Mouse (Mus musculus): ENCODE data around the gene Megf11. TPM values are rescaled to one million over a fixed set of nuclear protein-coding genes. Genes with fewer than 3 reads are reported as not detected.
"Not testable (repeated sequence)": the region's sequence is repeated elsewhere in the genome, so short reads cannot be mapped to it uniquely, and the experiment has no call there.

Megf11 gene
- polyA plus RNA-seq, 1 experiment from 2014 or later: 0.92 TPM

DNA sequence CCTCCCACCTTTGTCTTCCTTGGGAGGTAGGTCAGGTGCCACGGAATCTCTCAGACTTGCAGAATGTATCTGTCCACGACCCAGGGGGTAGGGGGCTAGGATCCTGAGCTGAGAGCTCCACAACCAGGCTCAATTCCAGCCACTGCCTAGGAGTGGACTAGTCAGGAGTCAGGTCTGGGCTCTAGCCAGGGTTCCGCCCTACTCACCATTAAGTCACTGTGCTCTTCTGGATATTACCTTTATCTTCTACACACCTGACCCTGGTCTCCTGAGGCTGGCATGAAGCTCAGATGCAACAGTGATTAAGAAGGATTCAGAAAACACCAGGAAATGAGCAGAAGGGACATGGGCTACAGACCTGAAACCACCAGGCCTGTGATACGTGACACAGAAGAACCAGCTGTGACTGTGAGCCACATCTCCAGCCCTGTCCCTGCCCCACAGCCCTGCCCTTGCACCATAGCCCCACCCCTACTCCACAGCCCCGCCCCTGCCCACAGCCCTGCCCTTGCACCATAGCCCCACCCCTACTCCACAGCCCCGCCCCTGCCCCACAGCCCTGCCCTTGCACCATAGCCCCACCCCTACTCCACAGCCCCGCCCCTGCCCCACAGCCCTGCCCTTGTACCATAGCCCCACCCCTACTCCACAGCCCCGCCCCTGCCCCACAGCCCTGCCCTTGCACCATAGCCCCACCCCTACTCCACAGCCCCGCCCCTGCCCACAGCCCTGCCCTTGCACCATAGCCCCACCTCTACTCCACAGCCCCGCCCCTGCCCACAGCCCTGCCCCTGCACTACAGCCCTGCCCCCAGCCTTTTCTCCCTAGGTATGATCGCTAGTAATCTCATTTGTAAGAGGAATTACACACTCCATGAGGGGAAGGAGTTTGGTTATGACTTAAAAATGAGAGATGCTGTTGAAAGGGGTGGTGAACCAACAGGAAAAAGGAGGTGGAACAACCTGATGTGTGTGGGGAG is 286.2 kb downstream of the Megf11 start:
- H3K9me3 ChIP-seq (ENCODE audit: control insufficient read depth, low read length); H3K4me2 ChIP-seq (ENCODE audit: low read length); H3K36me3 ChIP-seq (ENCODE audit: control insufficient read depth, insufficient read depth, low read length); H3K4me3 ChIP-seq (ENCODE audit: control insufficient read depth in 1 of 2, insufficient read depth in 1 of 2, low read depth in 1 of 2, low read length in 2 of 2); H3K9ac ChIP-seq (ENCODE audit: low read length); ATAC-seq (ENCODE audit: insufficient number of reproducible peaks, insufficient read depth, low FRiP score, low read depth); H3K4me1 ChIP-seq (ENCODE audit: control insufficient read depth in 2 of 2, insufficient read depth in 2 of 2, low read length in 2 of 2); H3K27me3 ChIP-seq (ENCODE audit: control insufficient read depth, insufficient read depth, low read length); H3K27ac ChIP-seq (replicated peaks in 1 of 2; ENCODE audit: control insufficient read depth in 1 of 2, insufficient read depth in 1 of 2, low read depth in 2 of 2, low read length in 2 of 2): not testable (repeated sequence)
- 30% methylated on average over 9 of the region's 11 CpGs for WGBS

DNA sequence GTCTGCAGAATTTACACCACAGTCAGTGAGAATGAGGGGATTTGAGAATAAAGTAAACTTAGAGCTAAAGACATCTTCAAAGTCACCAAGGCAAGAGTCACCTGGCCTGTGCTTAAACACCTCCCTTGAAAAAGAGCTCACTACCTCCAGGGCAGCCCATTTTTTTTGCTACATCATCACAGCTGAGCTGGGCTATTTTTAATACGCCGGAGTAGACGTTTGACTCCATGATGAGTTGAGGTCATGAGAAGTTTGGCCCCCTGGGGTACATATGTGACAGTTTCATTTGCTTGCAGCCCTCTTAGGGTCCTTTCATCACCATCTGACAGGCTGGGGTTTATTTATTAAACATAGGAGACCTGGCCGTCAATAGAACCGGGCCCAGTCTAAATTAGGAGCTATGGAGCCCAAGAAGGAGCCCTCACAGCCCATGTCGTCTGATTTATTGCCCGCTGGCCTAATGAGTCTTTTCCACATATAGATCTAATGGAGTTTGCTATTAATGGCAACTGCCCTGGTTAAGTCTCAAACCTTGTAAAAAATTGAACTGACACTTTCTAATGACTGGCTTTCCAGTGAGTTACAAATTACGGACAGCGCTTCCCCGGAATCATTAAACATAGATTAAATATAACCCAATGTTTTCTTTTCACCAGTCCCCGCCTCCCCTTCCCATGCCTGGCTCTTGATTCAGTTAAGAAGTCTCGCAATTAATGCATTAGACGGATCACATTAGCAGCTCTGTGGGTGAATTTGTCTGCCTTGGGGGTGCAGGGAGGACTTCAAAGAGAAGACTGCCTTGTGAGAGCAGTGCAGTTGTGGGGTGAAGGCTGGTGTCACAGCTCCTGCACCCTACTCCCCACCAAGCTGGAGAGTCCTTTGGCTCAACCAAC is 301.9 kb downstream of the Megf11 start:
- no peaks in the 10 kb centered on the region for H3K27me3 ChIP-seq (ENCODE audit: control insufficient read depth, insufficient read depth, low read length)
- peaks cover 0 to 2% of the 10 kb centered on the region in 2 experiments; a peak in 1 of 4 replicates for H3K4me1 ChIP-seq (ENCODE audit: control insufficient read depth in 2 of 2, insufficient read depth in 2 of 2, low read length in 2 of 2)
- H3K9me3 ChIP-seq (ENCODE audit: control insufficient read depth, low read length): no peaks in the 10 kb centered on the region
- 73% methylated on average over 13 of the region's 13 CpGs for WGBS
- no peak overlapping the region for H3K4me2 ChIP-seq (ENCODE audit: low read length)
- no peaks in the 10 kb centered on the region for H3K36me3 ChIP-seq (ENCODE audit: control insufficient read depth, insufficient read depth, low read length)
- no peak for ATAC-seq (ENCODE audit: insufficient number of reproducible peaks, insufficient read depth, low FRiP score, low read depth)
- H3K27ac ChIP-seq (replicated peaks in 1 of 2; ENCODE audit: control insufficient read depth in 1 of 2, insufficient read depth in 1 of 2, low read depth in 2 of 2, low read length in 2 of 2): no peak overlapping the region
- no peak overlapping the region for H3K4me3 ChIP-seq (ENCODE audit: control insufficient read depth in 1 of 2, insufficient read depth in 1 of 2, low read depth in 1 of 2, low read length in 2 of 2)
- no peak overlapping the region for H3K9ac ChIP-seq (ENCODE audit: low read length)

- Histone ChIP-seq H3K27me3 (ENCODE audit: control insufficient read depth, insufficient read depth, low read length) (no peaks in the 10 kb centered on the region), H3K4me1 (ENCODE audit: control insufficient read depth in 2 of 2, insufficient read depth in 2 of 2, low read length in 2 of 2) (peaks cover 0 to 2% of the 10 kb centered on the region in 2 experiments; a peak in 1 of 4 replicates), H3K9ac (ENCODE audit: low read length) (no peak overlapping the region), H3K27ac (replicated peaks in 1 of 2; ENCODE audit: control insufficient read depth in 1 of 2, insufficient read depth in 1 of 2, low read depth in 2 of 2, low read length in 2 of 2) (no peak overlapping the region), H3K4me2 (ENCODE audit: low read length) (no peak overlapping the region), H3K36me3 (ENCODE audit: control insufficient read depth, insufficient read depth, low read length) (no peaks in the 10 kb centered on the region), H3K9me3 (ENCODE audit: control insufficient read depth, low read length) (no peaks in the 10 kb centered on the region), H3K4me3 (ENCODE audit: control insufficient read depth in 1 of 2, insufficient read depth in 1 of 2, low read depth in 1 of 2, low read length in 2 of 2) (no peak overlapping the region)
- ATAC-seq (ENCODE audit: insufficient number of reproducible peaks, insufficient read depth, low FRiP score, low read depth): no peak
- WGBS: 48% methylated on average over 1 of the region's 1 CpGs
Observed at GRCm38 (mm10) chr9:64688015-64688394, 302.6 kb downstream of the Megf11 start.

GRCm38 (mm10) chr9:64690771-64691170 is 305.3 kb downstream of the Megf11 start:
- H3K27ac ChIP-seq (replicated peaks in 1 of 2; ENCODE audit: control insufficient read depth in 1 of 2, insufficient read depth in 1 of 2, low read depth in 2 of 2, low read length in 2 of 2): no peak overlapping the region
- H3K9me3 ChIP-seq (ENCODE audit: control insufficient read depth, low read length): no peaks in the 10 kb centered on the region
- WGBS: 83% methylated on average over 2 of the region's 2 CpGs
- H3K4me3 ChIP-seq (ENCODE audit: control insufficient read depth in 1 of 2, insufficient read depth in 1 of 2, low read depth in 1 of 2, low read length in 2 of 2): no peak overlapping the region
- H3K4me2 ChIP-seq (ENCODE audit: low read length): no peak overlapping the region
- peaks cover 0 to 2% of the 10 kb centered on the region in 2 experiments; a peak in 1 of 4 replicates for H3K4me1 ChIP-seq (ENCODE audit: control insufficient read depth in 2 of 2, insufficient read depth in 2 of 2, low read length in 2 of 2)
- H3K9ac ChIP-seq (ENCODE audit: low read length): no peak overlapping the region
- H3K27me3 ChIP-seq (ENCODE audit: control insufficient read depth, insufficient read depth, low read length): no peaks in the 10 kb centered on the region
- peaks cover 22% of the 10 kb centered on the region for H3K36me3 ChIP-seq (ENCODE audit: control insufficient read depth, insufficient read depth, low read length)
- ATAC-seq (ENCODE audit: insufficient number of reproducible peaks, insufficient read depth, low FRiP score, low read depth): no peak

- Histone ChIP-seq H3K4me1 (ENCODE audit: control insufficient read depth in 2 of 2, insufficient read depth in 2 of 2, low read length in 2 of 2) (peaks cover 0 to 2% of the 10 kb centered on the region in 2 experiments; a peak in 1 of 4 replicates), H3K9ac (ENCODE audit: low read length) (no peak overlapping the region), H3K4me3 (ENCODE audit: control insufficient read depth in 1 of 2, insufficient read depth in 1 of 2, low read depth in 1 of 2, low read length in 2 of 2) (no peak overlapping the region), H3K4me2 (ENCODE audit: low read length) (no peak overlapping the region), H3K27me3 (ENCODE audit: control insufficient read depth, insufficient read depth, low read length) (no peaks in the 10 kb centered on the region), H3K9me3 (ENCODE audit: control insufficient read depth, low read length) (no peaks in the 10 kb centered on the region), H3K36me3 (ENCODE audit: control insufficient read depth, insufficient read depth, low read length) (peaks cover 22% of the 10 kb centered on the region), H3K27ac (replicated peaks in 1 of 2; ENCODE audit: control insufficient read depth in 1 of 2, insufficient read depth in 1 of 2, low read depth in 2 of 2, low read length in 2 of 2) (no peak overlapping the region)
- 10% methylated on average over 7 of the region's 7 CpGs for WGBS
- peak; percentile 36; the same call in 1 of the 2 replicates for ATAC-seq (ENCODE audit: insufficient number of reproducible peaks, insufficient read depth, low FRiP score, low read depth)
Observed at GRCm38 (mm10) chr9:64691176-64691575, 305.8 kb downstream of the Megf11 start.

- WGBS: 78% methylated on average over 2 of the region's 2 CpGs
- ATAC-seq (ENCODE audit: insufficient number of reproducible peaks, insufficient read depth, low FRiP score, low read depth): no peak
Observed at GRCm38 (mm10) chr9:64693094-64693493, 307.7 kb downstream of the Megf11 start.

DNA sequence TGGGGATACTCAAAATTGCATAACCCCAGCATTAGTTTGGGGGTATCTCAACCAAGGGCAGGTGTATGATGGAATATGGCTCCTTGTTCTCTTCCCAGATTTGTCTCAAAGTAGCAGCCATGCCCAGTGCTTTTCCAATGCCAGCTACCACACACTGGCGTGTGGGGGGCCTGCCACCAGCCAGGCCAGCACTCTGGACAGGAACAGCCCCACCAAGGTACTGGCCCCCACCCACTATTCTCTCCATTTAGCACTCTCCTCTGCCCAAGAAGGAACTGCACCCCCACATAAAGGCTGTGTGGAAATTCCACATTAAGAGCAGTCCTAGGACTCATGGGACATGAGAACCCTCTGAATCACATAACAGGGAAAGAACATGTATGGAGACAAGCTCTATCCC is 309.8 kb downstream of the Megf11 start:
- peaks cover 27% of the 10 kb centered on the region for H3K36me3 ChIP-seq (ENCODE audit: control insufficient read depth, insufficient read depth, low read length)
- no peak for ATAC-seq (ENCODE audit: insufficient number of reproducible peaks, insufficient read depth, low FRiP score, low read depth)
- no peaks in the 10 kb centered on the region for H3K27me3 ChIP-seq (ENCODE audit: control insufficient read depth, insufficient read depth, low read length)
- WGBS: 90% methylated on average over 1 of the region's 1 CpGs
- no peak overlapping the region for H3K4me3 ChIP-seq (ENCODE audit: control insufficient read depth in 1 of 2, insufficient read depth in 1 of 2, low read depth in 1 of 2, low read length in 2 of 2)
- no peaks in the 10 kb centered on the region for H3K4me1 ChIP-seq (ENCODE audit: control insufficient read depth in 2 of 2, insufficient read depth in 2 of 2, low read length in 2 of 2)
- H3K9ac ChIP-seq (ENCODE audit: low read length): no peak overlapping the region
- no peak overlapping the region for H3K4me2 ChIP-seq (ENCODE audit: low read length)
- no peak overlapping the region for H3K27ac ChIP-seq (replicated peaks in 1 of 2; ENCODE audit: control insufficient read depth in 1 of 2, insufficient read depth in 1 of 2, low read depth in 2 of 2, low read length in 2 of 2)
- H3K9me3 ChIP-seq (ENCODE audit: control insufficient read depth, low read length): no peaks in the 10 kb centered on the region

More at GRCm38 (mm10) chr9:64693094-64693493, 307.7 kb downstream of the Megf11 start:
- H3K27me3 ChIP-seq (ENCODE audit: control insufficient read depth, insufficient read depth, low read length): no peaks in the 10 kb centered on the region
- no peak overlapping the region for H3K9ac ChIP-seq (ENCODE audit: low read length)
- H3K4me2 ChIP-seq (ENCODE audit: low read length): no peak overlapping the region
- H3K4me3 ChIP-seq (ENCODE audit: control insufficient read depth in 1 of 2, insufficient read depth in 1 of 2, low read depth in 1 of 2, low read length in 2 of 2): no peak overlapping the region
- no peaks in the 10 kb centered on the region for H3K9me3 ChIP-seq (ENCODE audit: control insufficient read depth, low read length)
- H3K36me3 ChIP-seq (ENCODE audit: control insufficient read depth, insufficient read depth, low read length): peaks cover 24% of the 10 kb centered on the region
- peaks cover 0 to 2% of the 10 kb centered on the region in 2 experiments; a peak in 1 of 4 replicates for H3K4me1 ChIP-seq (ENCODE audit: control insufficient read depth in 2 of 2, insufficient read depth in 2 of 2, low read length in 2 of 2)
- H3K27ac ChIP-seq (replicated peaks in 1 of 2; ENCODE audit: control insufficient read depth in 1 of 2, insufficient read depth in 1 of 2, low read depth in 2 of 2, low read length in 2 of 2): no peak overlapping the region

All from heart, embryonic 14.5 days (tissue).